Mouse (Mus musculus): ENCODE measurements around the gene Sf3b3. TPM values are rescaled to one million over a fixed set of nuclear protein-coding genes. Genes with fewer than 3 reads are reported as not detected.

Sf3b3 gene
- total RNA-seq, 2 experiments from 2014 or later = 59.8 to 63.9 TPM

- no peak for DNase-seq (ENCODE audit: low spot score in 2 of 2)
Measured at GRCm38 (mm10) chr8:110847645-110848495, 1.3 kb upstream of the Sf3b3 start.

- DNase-seq (ENCODE audit: low spot score in 2 of 2) = no peak
Measured at GRCm38 (mm10) chr8:110847171-110847549, 573 bp upstream of the Sf3b3 start.

GRCm38 (mm10) chr8:110845821-110846404, 674 bp downstream of the Sf3b3 start:
- peak in 1 of 2 experiments; percentile 5 for DNase-seq (ENCODE audit: low spot score in 2 of 2)

DNA sequence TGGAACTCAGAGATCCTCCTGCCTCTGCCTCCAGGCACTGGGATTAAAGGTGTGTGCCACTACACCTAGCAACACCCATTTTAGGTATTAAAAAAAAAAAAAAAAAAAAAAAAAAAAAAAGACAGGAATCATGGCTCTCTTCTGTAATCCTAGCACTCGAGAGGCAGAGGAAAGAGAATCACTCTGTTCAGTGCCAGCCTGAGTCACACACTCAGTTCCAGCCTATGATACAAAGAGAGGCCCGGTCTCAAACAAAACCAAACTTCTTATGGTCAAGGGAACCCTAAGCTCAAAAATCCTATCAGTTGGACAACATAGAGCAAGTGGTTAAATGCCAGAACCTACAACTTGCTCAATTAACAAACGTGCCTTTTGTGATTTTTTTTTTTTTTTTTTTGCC, 1.6 kb downstream of the Sf3b3 start:
- DNase-seq (ENCODE audit: low spot score in 2 of 2) = no peak

- DNase-seq (ENCODE audit: low spot score in 2 of 2) = no peak
Measured at GRCm38 (mm10) chr8:110843207-110843606, 3.4 kb downstream of the Sf3b3 start.

DNA sequence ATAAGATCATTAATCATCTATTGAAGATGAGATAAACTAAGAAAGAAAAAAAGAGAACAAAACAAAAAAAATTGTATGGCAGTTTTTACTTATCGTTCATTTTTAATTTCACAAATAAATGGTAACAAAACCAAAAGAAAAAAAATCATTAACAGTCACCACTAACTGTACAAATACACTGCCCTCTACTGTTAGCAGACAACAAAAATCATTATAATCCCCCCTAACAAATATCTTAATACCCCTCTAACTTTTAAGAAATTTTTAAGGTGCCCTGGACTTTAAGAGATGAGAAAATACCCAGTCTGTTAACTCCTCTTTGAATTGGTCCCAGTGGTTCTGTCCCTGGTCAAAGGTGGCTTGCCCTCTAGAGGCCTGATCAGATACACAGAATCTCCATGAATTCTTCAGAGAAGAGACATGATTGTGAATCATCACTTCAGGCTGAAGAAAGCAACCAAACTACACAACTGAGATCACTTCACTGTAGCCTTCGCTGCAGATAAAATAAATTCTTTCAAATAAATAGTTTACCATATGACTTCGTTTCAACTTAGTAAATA, 4.5 kb downstream of the Sf3b3 start:
- DNase-seq (ENCODE audit: low spot score in 2 of 2) = no peak

DNA sequence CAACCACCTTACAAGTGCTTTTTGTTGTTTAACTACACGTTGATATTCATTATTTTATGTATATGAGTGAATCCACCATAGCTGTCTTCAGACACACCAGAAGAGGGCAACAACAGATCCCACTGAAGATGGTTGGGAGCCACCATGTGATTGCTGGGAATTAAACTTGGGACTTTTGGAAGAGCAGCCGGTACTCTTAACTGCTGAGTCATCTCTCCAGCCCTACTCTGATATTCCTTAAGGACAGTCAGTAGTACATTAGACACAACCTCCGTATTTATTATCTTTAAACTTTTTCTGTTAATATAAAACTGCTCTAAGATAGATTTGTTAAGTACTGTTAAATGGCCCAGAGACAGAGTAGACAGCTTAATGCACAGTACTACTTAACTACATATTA, 14.6 kb downstream of the Sf3b3 start:
- DNase-seq (ENCODE audit: low spot score in 2 of 2) = no peak

DNA sequence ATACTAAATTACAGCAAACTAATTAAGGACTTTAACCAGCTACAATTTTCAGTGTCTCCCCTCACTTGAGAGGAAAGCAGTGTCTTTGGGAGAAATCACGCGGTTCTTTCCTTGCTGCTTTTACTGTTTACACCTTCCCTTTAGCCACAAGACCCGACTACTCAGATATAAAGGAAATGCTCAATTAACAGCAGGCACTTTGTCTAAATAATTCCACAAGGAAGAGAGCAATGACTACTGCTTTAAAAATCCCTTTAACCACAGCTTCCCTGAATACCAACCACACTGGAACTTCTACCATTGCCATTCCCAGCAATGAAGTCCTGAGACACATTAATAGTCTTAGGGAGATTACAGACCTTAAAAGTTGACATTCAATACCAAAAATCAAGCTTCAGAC, 18.1 kb downstream of the Sf3b3 start:
- no peak for DNase-seq (ENCODE audit: low spot score in 2 of 2)

DNA sequence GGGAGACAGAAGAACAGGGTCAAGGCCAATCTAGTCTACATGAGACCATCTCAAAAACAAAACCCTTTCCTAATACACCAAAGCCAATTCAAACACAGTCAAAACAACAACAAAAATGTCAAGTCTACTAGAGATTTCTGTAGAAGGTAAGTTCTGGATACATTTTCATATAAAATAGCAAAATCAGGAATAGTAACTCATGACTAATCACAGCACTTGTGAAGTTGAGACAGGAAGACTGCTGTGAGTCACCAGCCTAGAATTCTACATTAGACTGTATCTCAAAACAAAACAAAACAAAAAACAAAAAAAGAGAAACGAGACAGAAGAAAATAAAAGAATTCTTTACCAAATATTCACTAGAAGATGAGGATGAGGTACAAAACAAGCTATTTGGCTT, 21.7 kb downstream of the Sf3b3 start:
- no peak for DNase-seq (ENCODE audit: low spot score in 2 of 2)

DNA sequence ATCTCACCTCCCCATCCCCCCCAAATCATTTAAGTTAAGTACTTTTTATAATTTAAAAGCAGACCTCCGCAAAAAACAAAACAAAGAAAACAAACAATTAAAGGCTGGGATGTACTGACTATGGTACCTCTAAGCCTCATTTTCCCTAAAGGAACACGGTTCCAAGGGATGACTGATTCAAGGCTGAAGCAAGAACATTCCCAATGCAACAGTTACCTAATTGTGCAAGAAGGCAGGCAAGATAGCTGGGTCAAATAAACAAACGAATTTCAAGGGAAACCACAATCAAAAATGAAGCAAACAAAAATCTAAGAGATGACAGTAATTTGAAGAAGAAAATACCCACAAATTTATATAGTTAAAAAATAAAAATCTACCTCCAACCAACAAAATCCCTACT, 24.6 kb downstream of the Sf3b3 start:
- DNase-seq (ENCODE audit: low spot score in 2 of 2) = no peak

GRCm38 (mm10) chr8:110820257-110820656, 26.3 kb downstream of the Sf3b3 start:
- DNase-seq (ENCODE audit: low spot score in 2 of 2) = no peak

DNA sequence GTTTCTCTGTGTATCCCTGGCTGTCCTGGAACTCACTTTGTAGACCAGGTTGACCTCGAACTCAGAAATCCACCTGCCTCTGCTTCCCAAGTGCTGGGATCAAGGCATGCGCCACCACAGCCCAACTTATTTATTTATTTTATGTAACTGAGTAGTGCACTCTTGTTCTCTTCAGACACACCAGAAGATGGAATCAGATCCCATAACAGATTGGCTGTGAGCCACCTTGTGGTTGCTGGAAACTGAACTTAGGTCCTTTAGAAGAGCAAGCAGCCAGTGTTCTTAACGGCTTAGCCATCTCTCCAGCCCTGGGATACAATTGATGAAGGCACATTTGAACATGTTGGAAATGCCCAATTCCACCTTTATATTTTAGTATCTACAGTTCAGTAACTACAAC, 28.0 kb downstream of the Sf3b3 start:
- no peak for DNase-seq (ENCODE audit: low spot score in 2 of 2)

GRCm38 (mm10) chr8:110816990-110817389, 29.6 kb downstream of the Sf3b3 start:
- DNase-seq (ENCODE audit: low spot score in 2 of 2) = no peak

- DNase-seq (ENCODE audit: low spot score in 2 of 2) = no peak
Measured at GRCm38 (mm10) chr8:110815308-110815707, 31.3 kb downstream of the Sf3b3 start.

DNA sequence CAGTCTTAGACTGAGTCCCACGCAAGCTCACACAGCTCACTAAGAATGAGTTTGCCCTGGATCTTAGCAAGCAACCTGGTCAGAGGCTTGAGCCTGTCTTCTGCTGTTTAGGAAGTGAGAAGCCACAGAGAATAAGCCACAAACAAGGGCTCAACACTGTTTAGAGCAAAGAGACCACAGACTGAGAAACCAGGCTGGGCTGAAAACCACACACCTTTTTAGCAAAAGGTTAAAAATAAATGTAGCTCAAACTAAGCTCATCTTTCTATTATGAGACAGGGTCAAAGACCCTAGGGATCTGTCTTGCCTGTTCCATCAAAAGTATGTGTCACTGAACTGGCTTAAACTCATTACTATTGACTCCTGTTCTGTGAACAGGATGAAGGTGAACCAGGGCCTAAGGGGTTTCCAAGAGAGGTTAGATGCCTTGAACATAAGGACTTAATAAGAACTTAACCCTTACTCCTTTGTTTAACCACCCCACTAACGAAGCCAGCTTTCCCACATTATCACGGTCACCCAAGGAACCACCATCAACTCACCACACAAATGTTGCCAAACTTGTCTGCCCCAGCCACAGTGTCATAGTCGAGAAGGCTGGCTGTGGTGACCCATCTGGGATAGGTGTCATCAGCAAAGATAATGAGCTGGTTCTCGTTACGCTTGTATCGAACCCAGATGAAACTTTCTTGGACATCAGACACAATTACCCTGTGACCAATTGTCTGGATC, 33.3 kb downstream of the Sf3b3 start:
- no peak for DNase-seq (ENCODE audit: low spot score in 2 of 2)

DNA sequence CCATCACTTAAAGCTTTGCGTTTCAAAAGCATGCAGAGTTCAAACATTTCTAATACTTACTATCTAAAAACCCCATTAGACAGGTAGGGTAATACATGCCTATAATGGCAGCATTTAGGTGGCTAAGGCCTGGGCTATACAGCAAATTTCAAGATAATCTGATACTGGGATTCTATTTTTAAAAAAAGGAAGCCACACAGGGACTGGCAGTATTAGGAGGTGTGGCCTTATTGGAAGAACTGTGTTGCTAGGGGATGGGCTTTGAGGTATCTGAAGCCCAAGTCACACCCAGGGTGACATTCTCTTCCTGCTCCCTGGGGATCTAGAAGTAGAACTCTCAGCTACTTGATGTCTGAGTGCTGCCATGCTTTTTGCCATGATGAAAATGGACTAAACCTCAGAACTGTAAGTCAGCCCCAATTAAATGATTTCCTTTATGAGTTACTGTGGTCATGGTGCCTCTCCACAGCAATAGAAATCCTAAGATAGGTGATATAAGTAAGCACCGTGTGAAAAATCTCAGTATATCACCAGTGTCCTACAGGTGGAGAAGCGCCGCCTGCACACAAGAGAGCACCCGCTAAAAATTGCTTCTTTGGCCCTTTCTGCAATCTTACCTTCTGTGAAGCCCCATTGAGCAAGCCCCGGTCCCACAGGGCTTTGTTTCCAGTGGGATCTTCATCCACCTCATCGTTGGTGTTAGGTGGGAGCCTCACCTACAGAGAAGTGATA, 34.1 kb downstream of the Sf3b3 start:
- no peak for DNase-seq (ENCODE audit: low spot score in 2 of 2)

GRCm38 (mm10) chr8:110811793-110812192, 34.8 kb downstream of the Sf3b3 start:
- no peak for DNase-seq (ENCODE audit: low spot score in 2 of 2)

GRCm38 (mm10) chr8:110811116-110811515, 35.5 kb downstream of the Sf3b3 start:
- no peak for DNase-seq (ENCODE audit: low spot score in 2 of 2)

DNA sequence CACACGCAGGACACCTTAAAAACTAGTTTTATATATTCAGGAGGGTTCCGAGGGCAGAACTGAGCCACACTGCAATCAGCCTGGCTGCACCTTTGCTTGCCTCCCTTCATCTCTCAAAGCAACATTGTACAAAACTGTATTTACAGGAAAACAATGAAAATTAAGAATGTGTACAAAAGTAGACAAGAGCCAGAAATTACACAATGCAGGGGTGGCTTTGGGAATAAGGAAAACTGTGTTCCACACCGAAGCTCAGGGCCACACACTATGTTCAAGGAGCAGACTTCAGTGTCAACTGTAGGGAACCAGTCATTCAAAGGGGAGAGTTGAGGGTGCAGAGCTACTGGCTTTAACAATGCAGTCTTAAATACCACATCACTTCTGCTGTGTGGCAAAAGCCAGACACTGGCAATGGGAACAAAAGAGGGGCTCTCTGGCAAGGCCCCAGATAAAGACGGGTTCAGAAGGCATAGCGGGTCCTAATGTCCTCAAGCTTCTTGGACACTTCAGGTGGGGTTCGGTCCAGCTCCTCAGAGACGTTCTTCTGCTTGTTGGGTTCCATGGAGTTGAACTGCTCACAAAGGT, 36.0 kb downstream of the Sf3b3 start:
- DNase-seq (ENCODE audit: low spot score in 2 of 2) = no peak

DNA sequence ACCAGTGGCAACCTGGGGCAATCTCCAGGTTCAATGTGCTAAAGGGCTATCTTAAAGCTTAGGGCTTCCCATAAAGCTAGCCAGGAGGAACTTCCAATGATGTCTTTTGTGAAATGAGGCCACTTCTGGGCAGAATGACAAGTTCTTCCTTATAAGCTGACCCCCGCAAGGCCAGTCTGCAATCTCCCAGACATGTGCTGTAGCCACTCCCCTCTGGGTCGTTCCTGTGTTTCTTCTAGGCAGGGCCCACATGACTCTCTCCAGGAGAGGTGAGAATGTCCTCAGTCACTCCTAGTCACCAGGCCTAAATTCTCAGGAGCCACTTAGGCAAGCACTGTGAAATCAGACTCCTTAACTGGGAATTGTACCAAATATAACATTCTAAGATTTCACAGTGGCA, 36.8 kb downstream of the Sf3b3 start:
- no peak for DNase-seq (ENCODE audit: low spot score in 2 of 2)

Measured in layer of hippocampus, postnatal 10 days (tissue).